Mouse (Mus musculus) midbrain, embryonic 10.5 days (tissue): Measurements from ENCODE around the gene Gng2. TPM values are rescaled to one million over a fixed set of nuclear protein-coding genes. Genes with fewer than 3 reads are reported as not detected.

Experiments
- DNase-seq: peaks from one replicate; pipeline ENCODE4 v3.0.0-alpha.2; 2017; ENCODE audit warnings: low spot score
- H3K27ac ChIP-seq: fragments of 300-500 bp; sonication (generic); replicated peaks from 2 replicates; pipeline ENCODE4 v1.5.1; 2016; ENCODE audit warnings: mild to moderate bottlenecking
- H3K27me3 ChIP-seq: fragments of 300-500 bp; sonication (generic); 2 replicates; pipeline ENCODE4 v1.6.1; 2016; ENCODE audit warnings: low read depth, mild to moderate bottlenecking; ENCODE audit not compliant: poor library complexity, severe bottlenecking
- H3K36me3 ChIP-seq: fragments of 300-500 bp; sonication (generic); 2 replicates; pipeline ENCODE4 v1.6.1; 2016; ENCODE audit warnings: mild to moderate bottlenecking, moderate library complexity
- H3K4me1 ChIP-seq: fragments of 300-500 bp; sonication (generic); 2 replicates; pipeline ENCODE4 v1.6.1; 2016
- H3K4me3 ChIP-seq: fragments of 300-500 bp; sonication (generic); 2 replicates; pipeline ENCODE4 v1.5.1; 2016; ENCODE audit warnings: mild to moderate bottlenecking, moderate library complexity
- H3K9me3 ChIP-seq: fragments of 300-500 bp; sonication (generic); replicated peaks from 2 replicates; pipeline ENCODE4 v1.6.1; 2016; ENCODE audit warnings: mild to moderate bottlenecking
- WGBS: fragments of 180-500 bp; shearing (Covaris S2); methylation state at CpG from one replicate; pipeline ENCODE4 v1.1.7; 2016; 5-methylcytosine and 5-hydroxymethylcytosine counted together
- polyA plus RNA-seq: library from polyadenylated mRNA; unstranded; fragments of >200 nt; fragmentation: Nextera tagmentation; extraction: Ambion mirVana; gene quantifications from 2 replicates; pipeline ENCODE4 v1.2.1, GENCODE M21; 2016

The Gng2 gene
- 82.4 and 121 TPM in 2 replicates for polyA plus RNA-seq

DNA sequence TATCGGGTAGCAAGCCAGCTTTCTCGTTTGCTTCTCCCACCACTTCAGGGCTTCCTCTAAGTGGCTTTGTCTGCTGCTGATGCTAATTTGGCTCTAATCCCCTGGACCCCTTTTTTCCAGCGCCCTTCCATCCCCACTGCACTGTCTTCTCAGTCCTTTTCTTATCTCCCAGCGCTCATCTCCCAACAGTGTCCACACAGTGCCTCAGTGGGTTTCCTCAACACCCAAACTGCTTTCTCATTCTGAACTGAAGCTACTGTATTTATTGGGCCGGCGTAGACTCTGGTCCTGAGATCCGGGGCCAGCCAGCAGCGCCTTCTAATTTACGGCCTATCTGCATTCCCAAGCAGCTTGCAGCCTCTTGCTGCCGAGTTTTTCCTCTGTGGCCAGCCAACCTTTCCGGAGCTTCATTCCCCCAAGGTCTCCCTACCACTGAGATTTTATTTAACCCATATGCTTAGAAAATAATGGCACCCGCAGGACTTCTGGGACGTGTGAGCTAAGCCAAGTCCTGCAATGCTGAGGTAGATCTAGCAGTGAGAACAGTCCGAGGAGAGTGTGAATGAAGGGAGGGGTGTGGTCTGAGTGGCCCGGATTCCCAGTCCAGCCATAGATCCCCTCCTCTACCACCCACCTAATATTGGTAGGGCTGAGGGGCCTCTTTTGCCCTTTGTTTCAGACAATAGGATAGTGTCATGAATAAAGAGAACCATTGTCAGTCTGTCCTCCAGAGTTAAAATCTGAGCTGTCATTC is at the start of gene Gng2:
Gene Gng2 (minus strand): TSS at position 357 of the 754 bp plus-strand sequence.
- Histone ChIP-seq H3K27me3 (peaks cover 5% of the 10 kb centered on the region; the same call in 1 of the 2 replicates), H3K27ac (peak within 1 kb of the TSS; percentile 90), H3K9me3 (no peaks in the 10 kb centered on the region), H3K4me3 (peak within 1 kb of the TSS; percentile 61), H3K4me1 (peaks cover 50% of the 10 kb centered on the region), H3K36me3 (no peaks in the 10 kb centered on the region)
- no peak for DNase-seq
- WGBS, result 8% methylated on average over 15 of the region's 15 CpGs

DNA sequence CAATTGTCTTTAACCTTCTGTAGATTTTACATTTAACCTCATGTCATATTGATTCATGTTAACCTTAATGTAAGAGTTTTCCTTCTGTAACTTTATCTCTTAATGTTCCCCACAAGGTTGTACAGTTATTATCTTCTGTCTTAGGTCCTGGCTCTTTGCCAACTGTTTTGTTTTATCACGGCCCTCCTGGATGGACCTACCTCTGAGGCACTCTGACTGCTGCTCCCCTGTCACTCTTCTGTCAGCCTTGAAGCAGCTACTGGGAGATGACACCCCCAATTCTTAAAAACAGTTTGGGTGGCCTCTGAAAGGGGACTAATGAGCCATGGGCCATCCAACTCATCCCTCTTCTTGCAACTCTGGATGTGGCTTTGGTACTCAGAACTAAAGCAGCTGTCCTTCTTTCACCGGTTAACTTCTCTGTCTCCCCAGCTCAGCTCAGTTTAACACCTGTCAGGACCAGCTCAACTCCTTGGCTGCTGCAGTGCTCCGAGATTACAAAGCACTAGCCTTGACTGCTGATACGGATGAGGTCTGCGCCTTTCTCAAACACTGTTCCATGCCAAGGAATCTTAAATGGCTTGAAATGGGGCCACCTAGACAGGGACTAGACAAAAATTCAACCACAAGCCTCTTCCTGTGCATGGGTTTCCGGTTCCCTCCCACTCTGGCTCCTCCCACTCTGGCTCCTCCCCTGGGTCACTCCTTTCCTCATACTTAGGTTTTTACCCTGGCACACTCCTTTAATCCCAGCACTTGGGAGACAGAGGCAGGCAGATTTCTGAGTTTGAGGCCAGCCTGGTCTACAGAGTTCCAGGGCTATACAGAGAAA is 47.7 kb upstream of the Gng2 start:
- WGBS, result 86% methylated on average over 6 of the region's 6 CpGs
- Histone ChIP-seq H3K4me3 (no peak overlapping the region), H3K4me1 (0 out of 2 replicates have a peak, but pooled peaks cover 2% of the 10 kb centered on the region), H3K9me3 (no peaks in the 10 kb centered on the region), H3K27me3 (no peaks in the 10 kb centered on the region), H3K27ac (no peak overlapping the region), H3K36me3 (no peaks in the 10 kb centered on the region)
- no peak for DNase-seq

GRCm38 (mm10) chr14:20023939-20024338 is 46.5 kb upstream of the Gng2 start:
- Histone ChIP-seq H3K27me3 (no peaks in the 10 kb centered on the region), H3K4me3 (no peak overlapping the region), H3K36me3 (no peaks in the 10 kb centered on the region), H3K9me3 (no peaks in the 10 kb centered on the region), H3K4me1 (no peaks in the 10 kb centered on the region), H3K27ac (no peak overlapping the region)
- DNase-seq, result no peak
- WGBS, result 99% methylated on average over 2 of the region's 2 CpGs

- 80% methylated on average over 3 of the region's 3 CpGs for WGBS
These were observed 42.1 kb upstream of the Gng2 start for GRCm38 (mm10) chr14:20019486-20019885.

GRCm38 (mm10) chr14:20012506-20013275 is 35.3 kb upstream of the Gng2 start:
- H3K27me3 ChIP-seq, result no peaks in the 10 kb centered on the region
- H3K27ac ChIP-seq, result no peak overlapping the region
- WGBS, result 80% methylated on average over 9 of the region's 9 CpGs
- H3K4me3 ChIP-seq, result no peak overlapping the region
- H3K36me3 ChIP-seq, result no peaks in the 10 kb centered on the region
- no peak for DNase-seq
- H3K9me3 ChIP-seq, result no peaks in the 10 kb centered on the region; the same call in 1 of the 2 replicates
- no peaks in the 10 kb centered on the region for H3K4me1 ChIP-seq

More at GRCm38 (mm10) chr14:20019486-20019885, 42.1 kb upstream of the Gng2 start:
- Histone ChIP-seq H3K4me1 (no peaks in the 10 kb centered on the region), H3K27me3 (no peaks in the 10 kb centered on the region), H3K36me3 (no peaks in the 10 kb centered on the region), H3K27ac (no peak overlapping the region), H3K9me3 (no peaks in the 10 kb centered on the region; the same call in 1 of the 2 replicates), H3K4me3 (no peak overlapping the region)
- no peak for DNase-seq

DNA sequence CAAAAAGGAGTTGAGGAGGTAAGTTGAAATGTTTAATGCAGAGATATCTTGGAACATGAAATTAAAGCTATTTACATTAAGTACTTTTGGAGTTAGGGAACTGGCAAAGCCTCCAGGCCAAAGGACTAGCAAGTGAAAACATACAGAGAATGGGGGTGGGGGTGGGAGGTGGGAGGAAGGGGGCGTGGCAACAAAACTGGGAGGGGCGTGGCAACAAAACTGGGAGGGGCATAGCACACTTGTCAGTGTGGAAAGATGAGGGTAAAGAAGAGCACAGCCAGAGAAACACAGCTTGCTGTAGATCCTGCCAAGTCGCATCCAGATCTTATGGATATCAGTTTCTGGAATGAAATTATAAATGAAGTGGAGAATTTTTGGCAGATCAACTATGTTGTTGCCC is 30.0 kb upstream of the Gng2 start:
- Histone ChIP-seq H3K4me3 (no peak overlapping the region), H3K36me3 (no peaks in the 10 kb centered on the region), H3K27ac (no peak overlapping the region), H3K9me3 (peaks cover 6% of the 10 kb centered on the region; the same call in 1 of the 2 replicates), H3K4me1 (peaks cover 5% of the 10 kb centered on the region; the same call in 1 of the 2 replicates), H3K27me3 (no peaks in the 10 kb centered on the region)
- no peak for DNase-seq
- 76% methylated on average over 3 of the region's 3 CpGs for WGBS

DNA sequence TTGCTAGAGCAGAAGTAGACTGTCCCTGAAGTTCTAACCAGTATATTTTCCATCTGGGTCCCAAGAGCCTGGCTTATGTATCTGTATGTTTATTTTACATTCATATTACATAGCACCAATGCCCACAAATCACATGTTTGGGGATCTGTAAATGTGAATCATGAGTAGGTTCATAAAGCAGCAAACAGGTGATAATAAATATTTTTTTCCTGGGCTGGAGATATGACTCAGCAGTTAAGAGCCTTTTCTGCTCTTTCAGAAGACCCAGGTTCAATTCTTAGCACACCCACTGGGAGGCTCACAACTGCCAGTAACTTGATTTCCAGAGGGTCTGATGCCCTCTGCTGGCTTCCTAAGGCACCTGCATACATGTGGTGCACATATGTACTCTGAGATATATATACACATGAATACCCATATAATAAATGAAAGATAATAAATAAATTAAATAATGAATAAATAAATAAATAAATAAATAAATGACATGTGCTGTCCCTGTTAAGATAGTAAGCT is 27.4 kb upstream of the Gng2 start:
- no peaks in the 10 kb centered on the region for H3K27me3 ChIP-seq
- no peak overlapping the region for H3K27ac ChIP-seq
- peaks cover 5% of the 10 kb centered on the region; the same call in 1 of the 2 replicates for H3K4me1 ChIP-seq
- no peaks in the 10 kb centered on the region for H3K36me3 ChIP-seq
- H3K9me3 ChIP-seq, result peaks cover 6% of the 10 kb centered on the region
- no peak for DNase-seq
- no peak overlapping the region for H3K4me3 ChIP-seq

DNA sequence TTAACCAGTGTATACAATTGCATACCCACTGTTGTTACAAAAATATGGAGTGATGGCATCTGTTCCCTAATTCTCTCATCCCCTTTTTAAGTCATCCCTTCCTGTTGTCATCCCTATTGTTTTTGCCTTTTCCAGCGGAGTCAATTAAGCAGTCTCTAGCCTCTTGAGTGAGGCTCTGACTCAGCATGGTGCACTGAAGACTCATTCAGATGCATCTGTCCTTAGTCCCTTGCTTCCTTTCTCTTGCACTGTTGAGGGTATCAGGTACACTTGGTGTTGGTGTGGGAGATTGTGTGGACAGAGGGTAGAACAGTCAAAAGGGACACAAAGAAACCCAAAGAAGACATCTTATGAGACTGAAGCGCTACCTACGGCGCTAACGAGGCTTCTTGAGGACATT is 19.4 kb upstream of the Gng2 start:
- Histone ChIP-seq H3K27me3 (no peaks in the 10 kb centered on the region), H3K9me3 (no peaks in the 10 kb centered on the region; the same call in 1 of the 2 replicates), H3K36me3 (no peaks in the 10 kb centered on the region), H3K27ac (no peak overlapping the region), H3K4me3 (no peak overlapping the region), H3K4me1 (peaks cover 12% of the 10 kb centered on the region)
- WGBS, result 71% methylated on average over 5 of the region's 5 CpGs
- no peak for DNase-seq

DNA sequence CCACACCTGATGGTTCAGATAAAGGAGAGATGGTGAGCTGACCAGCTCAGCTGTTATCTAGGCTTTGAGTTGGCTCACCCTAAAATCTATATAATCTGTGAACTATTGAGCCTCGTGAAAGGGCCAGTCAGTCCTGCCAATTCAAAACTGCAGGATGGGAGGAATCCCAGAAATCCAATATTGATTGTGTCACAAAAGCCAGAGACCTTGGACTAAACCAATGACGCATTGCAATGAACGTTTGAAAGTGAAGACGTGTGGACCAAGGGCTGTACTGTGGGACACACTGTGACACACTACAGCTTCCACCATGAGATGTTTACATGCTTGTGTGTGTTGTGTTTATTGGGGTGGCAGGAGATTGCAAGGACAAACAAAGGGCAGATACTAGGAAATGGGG is 18.5 kb upstream of the Gng2 start:
- Histone ChIP-seq H3K27me3 (no peaks in the 10 kb centered on the region), H3K9me3 (no peaks in the 10 kb centered on the region), H3K4me1 (peaks cover 21% of the 10 kb centered on the region), H3K4me3 (no peak overlapping the region), H3K36me3 (no peaks in the 10 kb centered on the region), H3K27ac (no peak overlapping the region)
- no peak for DNase-seq
- 90% methylated on average over 4 of the region's 4 CpGs for WGBS

DNA sequence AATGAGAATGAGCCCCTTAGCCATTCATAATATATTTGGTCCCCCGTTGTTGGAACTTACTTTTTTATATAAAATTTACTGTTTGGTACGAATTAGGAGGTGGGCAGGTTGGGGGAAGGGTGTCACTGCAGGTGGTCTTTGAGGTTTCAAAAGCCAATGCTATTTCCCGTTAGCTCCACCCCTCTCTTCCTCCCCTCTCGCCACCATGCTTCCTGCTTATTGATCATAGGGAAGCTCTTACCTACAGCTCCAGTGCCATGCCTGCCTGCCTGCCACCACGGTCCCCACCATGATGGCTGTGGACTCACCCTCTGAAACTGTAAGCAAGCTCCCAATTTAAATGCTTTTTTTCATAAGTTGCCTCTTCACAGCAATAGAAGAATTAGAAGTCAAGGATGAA is 16.6 kb upstream of the Gng2 start:
- Histone ChIP-seq H3K4me3 (no peak overlapping the region), H3K9me3 (no peaks in the 10 kb centered on the region), H3K27me3 (no peaks in the 10 kb centered on the region), H3K4me1 (peaks cover 24% of the 10 kb centered on the region), H3K27ac (no peak overlapping the region), H3K36me3 (no peaks in the 10 kb centered on the region)
- WGBS, result 81% methylated on average over 5 of the region's 5 CpGs
- no peak for DNase-seq

DNA sequence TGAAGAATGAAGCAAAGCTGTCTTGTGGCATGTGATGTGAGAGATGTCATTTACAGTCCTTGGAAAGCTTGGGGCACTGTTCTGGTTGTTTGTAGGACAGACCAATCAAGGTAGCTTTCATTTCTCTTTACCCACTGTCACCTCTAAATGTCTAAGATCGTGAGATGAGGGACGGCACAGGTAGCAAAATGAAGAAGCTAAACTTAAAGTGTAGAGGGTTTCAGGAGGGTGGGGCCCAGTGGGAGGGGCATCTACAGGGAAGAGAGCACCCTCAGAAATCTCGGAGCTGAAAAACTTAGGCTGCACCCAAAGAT is 16.1 kb upstream of the Gng2 start:
- Histone ChIP-seq H3K27ac (no peak overlapping the region), H3K27me3 (no peaks in the 10 kb centered on the region), H3K9me3 (no peaks in the 10 kb centered on the region), H3K36me3 (no peaks in the 10 kb centered on the region), H3K4me3 (no peak overlapping the region), H3K4me1 (peaks cover 24% of the 10 kb centered on the region)
- 86% methylated on average over 3 of the region's 3 CpGs for WGBS
- no peak for DNase-seq

- 92% methylated on average over 8 of the region's 8 CpGs for WGBS
- DNase-seq, result no peak
- Histone ChIP-seq H3K4me1 (peaks cover 29% of the 10 kb centered on the region), H3K4me3 (no peak overlapping the region), H3K27ac (no peak overlapping the region), H3K9me3 (no peaks in the 10 kb centered on the region), H3K27me3 (no peaks in the 10 kb centered on the region), H3K36me3 (no peaks in the 10 kb centered on the region)
These were observed 15.6 kb upstream of the Gng2 start for GRCm38 (mm10) chr14:19992873-19993569.
